Mouse (Mus musculus): ENCODE results near the gene Gm9513.

The Gm9513 gene

DNA sequence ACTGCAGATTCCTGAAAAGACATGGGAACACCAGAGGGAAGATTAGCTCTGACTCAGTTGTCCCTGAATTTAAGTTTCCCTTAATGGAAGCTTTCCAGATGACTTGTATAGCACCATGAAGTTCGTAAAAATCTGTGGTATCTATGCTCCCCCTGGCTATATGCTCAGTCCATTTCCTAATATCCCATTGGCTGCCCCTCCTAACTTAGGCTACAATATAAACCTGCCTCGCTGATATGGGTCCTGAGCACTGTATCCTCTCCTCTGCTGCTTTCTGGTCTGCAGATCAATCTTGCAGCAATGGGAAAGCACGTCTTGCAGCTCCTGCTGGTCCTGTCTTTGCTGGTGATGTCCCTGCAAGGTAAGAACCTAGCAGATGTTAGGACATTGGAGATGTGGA, at the start of gene Gm9513:
TSS of gene Gm9513 (plus strand) at position 301 of the 400 bp plus-strand sequence.
- DNase-seq (ENCODE audit: low spot score in 2 of 2) = no peak

DNA sequence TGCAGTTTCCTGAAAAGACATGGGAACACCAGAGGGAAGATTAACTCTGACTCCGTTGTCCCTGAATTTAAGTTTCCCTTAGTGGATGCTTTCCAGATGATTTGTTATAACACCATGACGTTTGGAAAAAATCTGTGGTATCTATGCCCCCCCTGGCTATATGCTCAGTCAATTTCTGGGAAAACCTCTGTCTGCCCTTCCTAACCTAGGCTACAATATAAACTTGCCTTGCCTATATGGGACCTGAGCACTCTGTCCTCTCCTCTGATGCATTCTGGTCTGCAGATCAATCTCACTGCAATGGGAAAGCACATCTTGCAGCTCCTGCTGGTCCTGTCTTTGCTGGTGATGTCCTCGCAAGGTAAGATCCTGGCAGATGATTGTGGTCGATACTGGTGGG, 43.9 kb upstream of the Gm9513 start, which contains the start of gene Gm7257:
TSS of gene Gm7257 (plus strand) at position 301 of the 400 bp plus-strand sequence.
- DNase-seq (ENCODE audit: low spot score in 2 of 2) = no peak

GRCm38 (mm10) chr9:36435051-36435764, 40.2 kb upstream of the Gm9513 start:
- DNase-seq (ENCODE audit: low spot score in 2 of 2) = no peak

- no peak for DNase-seq (ENCODE audit: low spot score in 2 of 2)
These were observed 19.2 kb downstream of the Gm9513 start for GRCm38 (mm10) chr9:36494501-36495220.

DNA sequence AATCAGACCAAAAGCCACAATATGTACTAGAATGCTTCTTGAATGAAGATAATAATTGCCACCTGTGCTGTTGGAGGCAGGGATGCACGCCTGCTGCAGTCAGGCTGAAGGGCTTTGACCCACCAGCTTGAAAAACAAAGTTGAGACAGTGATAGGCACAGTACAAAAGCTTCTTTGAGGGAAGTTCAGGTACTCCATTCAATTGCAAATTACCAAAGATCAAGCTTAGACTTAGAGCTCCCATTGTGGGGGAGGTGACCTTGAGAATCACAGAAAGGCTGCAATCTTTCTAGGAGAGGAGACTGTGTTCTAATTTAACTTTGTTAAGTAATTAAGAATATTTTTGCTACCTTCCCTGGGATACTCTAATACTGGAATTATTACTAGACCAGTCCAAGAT, 20.4 kb downstream of the Gm9513 start:
- DNase-seq (ENCODE audit: low spot score in 2 of 2) = no peak

DNA sequence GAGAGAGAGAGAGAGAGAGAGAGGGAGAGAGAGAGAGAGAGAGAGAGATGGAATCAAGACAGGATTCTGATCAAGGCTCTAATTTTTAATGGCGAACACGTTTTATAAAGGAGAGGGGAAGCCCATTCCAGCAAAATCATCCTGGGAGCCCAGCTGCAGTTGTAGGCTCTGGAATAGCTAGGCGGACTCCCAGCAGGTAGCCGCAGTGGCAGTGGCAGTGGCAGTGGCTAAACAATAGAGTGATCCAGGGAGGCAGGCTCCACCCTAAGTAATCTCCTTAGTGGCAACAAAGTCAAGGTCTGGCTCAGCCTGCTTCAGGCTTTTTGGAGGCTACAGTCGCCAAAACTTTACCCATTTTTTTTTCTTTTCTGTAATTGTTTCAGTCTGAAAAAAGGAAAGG, 28.8 kb downstream of the Gm9513 start:
- no peak for DNase-seq (ENCODE audit: low spot score in 2 of 2)
